Mouse (Mus musculus) retina, adult 2 months (tissue): ENCODE measurements around the gene Tph1.
A peak's percentile ranks its signal among the peaks of the same experiment; 100 is the strongest.

Experiments used
- DNase-seq: peaks from one replicate; pipeline ENCODE4 v3.0.0-alpha.2; 2012; ENCODE audit warnings: low read depth, low spot score

The Tph1 gene

DNA sequence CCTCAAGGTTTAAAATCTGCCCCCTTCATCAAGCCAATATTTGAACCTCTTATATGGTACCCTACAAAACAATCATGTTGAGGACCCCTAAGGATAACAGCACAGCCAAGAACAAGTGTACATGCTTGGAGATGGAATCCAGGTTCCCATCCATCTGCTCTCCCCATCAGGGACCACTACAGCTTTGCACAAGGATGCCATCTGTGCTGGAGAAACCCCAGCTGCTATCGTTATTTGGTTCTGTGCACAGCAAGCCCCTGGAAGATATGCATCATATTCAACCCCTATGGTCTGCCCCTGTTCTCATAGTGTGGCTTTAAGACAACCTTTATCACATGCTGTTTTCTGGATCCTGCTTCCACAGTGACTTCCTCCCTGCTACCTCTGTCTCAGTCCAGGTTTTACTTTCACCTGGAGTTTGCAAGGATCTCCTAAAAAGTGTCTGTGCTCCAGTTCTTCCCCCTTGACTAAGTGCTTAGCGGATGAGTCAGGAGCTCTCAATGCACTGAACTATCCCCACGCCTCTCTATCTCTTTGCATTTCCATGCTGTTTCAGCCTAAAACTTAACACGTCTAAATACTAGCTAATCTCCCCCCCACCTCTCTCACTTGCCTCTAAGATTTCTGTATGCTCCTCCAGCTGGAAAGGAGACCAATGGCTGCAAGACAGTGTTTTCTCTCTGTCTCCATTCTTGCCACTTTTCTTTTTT is 23.8 kb downstream of the Tph1 start:
- no peak for DNase-seq

DNA sequence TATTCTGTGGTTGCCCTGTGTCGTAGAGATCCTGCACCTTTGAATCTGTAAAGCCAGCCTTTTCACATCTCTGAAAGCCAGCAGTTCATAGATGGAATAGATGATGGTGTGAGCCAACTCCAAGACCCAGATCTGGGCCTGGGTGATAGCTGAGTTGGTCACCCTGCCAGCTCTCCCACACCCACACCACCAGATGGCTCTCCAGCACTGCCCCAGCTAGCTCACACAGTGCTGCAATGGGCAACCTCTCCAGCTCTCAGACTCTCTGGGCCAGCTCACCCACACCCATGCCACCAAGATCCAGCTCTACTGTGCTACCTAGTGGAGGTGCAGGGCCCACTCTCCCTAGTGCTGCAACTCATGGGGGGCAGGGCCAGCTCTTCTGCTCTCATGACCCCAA is 29.2 kb downstream of the Tph1 start:
- DNase-seq: no peak

DNA sequence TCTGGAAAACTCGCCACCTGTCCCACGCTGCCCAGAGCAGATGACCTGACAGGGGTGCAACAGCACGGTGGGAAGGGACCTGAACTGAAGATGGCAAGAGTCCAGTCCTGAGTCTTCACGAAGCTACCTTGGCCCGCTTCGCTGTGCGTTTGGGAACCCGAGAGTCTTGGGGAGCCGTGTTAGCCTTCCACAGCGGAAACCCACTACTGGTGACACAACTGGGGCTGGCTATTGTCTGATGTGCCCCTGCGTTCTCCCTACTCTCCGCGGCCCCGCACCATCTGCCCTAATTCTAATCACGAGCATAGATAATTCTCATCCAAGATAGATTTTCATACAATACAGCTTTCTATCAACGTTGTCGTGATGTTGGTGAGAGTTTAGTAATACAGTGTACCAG is 32.3 kb downstream of the Tph1 start:
- DNase-seq: no peak

DNA sequence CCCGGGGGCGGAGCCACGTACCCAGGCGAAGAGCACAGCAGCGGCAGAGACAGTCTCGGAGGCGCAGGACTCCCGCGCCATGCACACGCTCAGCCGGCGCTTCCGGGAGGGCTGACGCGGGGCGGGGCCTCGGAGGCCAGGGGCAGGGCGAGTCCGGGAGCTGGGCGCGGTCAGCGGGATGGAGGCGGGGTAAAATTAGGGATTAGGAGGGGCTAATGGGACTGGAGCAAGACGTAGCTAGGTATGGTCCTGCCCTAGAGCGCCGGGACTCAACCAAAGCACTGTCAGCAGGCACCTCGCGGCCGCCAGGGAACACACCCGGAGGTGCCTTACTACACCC is 32.7 kb downstream of the Tph1 start, which contains the start of gene Sergef:
TSS of gene Sergef (minus strand) at position 116 of the 340 bp plus-strand sequence.
- peak; percentile 76 for DNase-seq

DNA sequence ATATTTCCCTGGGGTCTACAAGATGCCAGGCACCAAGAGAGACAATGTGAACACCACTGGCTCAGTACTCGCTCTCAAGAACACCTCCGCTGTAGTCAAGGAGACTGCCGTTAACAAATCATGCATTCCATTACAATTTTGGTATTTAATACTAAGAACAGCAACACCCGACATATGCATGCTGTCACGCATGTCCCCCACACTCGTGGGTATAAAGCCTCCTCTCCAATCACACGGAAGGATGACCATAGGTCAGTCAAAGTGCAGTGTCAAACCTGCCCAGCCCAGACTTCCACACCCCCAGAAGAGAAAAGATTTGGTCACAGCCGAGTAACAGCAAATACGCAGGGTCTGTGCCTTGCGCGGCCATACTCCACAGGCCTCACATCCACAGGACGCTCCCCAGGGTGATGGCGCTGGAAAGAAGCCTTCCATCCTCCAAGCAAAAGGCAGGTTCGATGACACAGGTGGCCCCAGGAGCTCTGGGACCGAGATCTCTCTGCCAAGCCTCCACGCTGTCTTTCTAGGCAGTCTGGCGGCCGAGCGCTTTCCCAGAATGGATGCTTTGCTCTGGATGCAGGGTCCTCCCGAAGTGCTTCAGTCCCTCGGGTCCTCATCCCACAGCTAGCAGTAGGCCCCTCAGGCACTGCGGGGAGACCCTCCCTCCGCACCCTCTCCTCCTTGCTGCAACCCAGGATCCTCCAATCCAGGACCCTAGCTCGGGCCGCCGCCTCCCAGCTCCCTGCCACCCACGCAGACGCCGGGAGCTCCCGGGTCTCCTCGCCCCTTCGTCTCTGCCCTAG is 33.2 kb downstream of the Tph1 start:
- DNase-seq: no peak

DNA sequence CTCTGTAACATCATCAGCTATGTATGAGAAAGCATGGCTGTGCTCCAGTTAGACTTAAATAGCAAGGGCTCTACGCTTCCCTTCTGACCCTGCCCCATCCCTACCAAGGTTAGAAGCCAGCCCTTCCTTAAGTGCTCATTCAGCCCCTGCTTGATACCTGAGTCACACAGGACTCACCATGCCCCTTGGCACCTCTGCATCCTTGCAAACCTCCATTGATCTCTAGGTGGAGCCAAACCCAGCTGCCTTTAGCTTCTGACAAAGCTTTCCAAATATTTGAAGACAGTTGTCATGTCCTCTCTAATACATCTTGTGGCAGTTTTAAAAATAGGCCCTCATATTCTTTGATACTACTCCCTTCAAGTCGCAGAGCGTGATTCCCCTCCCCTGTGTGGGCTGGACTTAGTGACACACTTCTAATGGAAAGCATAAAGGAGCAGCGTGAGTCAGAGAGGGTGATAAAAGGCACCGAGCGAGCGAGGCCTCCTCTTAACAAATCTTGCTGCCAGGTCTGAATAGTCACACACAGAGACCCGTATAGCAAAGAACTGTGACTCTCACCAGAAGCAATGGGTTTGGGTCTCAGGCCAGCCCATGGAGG is 43.9 kb downstream of the Tph1 start:
- no peak for DNase-seq

DNA sequence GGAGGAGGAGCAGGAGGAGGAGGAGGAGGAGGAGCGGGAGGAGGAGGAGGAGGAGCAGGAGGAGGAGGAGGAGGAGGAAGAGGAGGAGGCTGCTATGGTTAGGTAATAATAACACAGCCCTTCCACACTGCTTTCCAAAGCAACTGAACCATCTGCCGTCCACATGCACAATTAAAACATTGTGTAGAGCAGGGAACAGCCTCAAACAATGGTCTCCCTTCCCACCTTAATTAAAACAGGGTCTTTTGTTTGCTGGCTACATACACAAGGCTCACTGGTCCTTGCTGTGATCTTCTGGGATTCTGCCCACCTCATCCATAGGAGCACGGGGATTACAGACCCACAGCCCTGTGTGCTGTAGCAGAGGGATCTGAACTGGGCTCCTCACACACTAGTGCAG is 48.4 kb downstream of the Tph1 start:
- no peak for DNase-seq

DNA sequence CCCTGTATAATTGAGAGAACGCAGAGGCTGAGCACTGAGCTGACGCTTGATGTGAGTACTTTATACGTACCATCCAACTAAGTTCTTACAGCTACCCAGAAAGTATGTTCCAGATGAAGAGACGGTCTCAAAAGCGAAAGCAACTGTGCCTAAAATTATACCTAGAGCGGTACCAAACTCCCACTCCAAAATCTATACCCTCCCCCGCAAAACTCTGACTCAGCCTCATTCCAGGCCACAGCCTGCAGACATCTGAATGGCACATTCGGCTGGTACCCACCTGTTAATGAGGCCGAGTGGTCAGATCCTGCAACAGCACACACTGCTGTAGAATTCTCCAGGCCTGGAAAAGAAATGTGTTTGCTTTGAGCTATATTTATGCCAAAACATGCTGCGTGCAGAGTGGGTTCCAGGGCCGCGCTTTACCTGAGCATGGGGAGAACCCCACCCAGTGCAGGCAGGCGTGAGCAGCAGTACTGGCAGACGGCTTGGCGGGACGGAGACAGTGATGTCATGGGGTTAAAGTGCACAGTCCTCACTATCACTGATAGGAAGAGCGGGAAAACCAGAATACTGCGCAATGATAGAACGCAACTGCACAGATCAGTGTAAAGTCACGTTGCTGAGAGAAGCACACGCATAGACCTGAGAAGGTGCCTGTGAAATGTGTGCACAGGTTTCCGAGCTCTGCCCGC is 53.8 kb downstream of the Tph1 start:
- DNase-seq: no peak

DNA sequence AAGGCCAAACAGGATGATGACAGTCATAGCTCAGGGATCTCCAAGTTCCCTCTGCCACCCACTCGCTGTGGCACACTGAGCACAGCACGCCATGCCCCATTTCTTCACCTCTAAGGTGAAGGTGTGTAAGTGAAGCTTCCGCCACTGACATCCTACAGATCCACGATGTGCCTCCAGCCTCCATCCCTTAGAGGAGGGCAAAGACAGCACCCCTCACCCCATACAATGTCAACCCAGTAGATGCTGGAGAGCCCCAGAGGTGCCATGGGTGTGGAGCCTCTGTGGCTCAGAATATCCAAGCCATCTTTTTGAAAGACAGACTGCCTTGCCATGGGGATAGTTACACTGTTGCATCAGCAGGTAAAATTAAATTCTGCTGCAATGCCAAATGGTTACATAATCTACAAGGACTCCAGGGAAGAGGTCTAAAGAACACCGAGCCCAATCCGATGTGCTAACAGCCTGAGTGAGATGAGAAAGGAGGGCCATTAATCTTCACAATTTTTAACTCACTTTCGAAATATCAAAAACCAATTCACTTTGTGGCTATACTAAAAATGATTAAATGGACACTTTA is 55.8 kb downstream of the Tph1 start:
- DNase-seq: no peak

DNA sequence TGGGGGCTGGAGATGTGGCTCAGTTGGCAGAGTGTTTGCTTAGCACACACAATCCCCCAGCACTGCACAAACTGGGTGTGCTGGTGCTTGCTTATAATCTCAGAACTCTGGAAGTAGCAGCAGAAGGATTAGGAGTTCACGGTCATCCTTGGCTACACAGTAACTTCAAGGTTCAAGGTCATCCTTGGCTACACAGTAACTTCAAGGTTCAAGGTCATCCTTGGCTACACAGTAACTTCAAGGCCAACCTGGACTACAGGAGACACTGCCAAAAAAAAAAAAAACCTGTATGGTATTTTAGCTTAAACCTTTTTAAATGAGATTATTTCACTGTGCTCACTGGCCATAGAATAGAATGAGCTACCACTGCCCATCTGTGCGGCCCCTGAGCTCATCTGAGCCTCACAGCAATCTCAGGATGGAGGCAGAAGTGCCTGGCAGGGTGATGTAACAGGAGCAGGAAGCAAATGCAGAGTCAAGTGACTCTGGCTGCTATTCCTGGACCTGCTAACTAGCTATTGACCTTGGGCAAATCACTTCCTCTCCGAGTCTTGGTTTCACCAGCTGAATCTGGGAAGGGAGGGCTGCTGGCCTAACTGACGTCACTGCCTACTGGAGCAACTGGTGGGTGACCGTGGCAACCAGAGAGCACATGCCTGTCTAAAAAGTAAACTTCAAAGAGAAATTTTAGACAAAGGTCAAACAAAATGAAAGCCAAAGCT is 56.9 kb downstream of the Tph1 start:
- DNase-seq: no peak

DNA sequence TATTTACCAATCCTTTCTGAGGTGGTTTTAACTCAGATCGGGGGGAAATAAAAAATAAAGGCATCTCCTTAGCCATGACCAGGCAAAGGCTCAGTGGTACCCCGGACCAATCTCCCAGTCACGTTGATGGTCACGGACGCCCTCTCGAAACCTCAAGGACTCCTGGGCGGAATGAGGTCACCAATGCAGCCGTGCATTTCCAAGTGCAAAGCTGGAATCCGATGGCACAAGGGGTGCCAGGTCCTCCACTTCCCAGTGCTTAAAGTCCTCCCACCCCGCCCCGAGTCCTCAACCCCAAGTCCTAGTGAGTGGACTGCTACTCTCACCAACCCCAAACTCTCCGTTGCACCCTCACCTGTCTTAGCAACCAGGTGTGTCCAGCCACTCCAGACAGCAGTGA is 58.1 kb downstream of the Tph1 start:
- no peak for DNase-seq

DNA sequence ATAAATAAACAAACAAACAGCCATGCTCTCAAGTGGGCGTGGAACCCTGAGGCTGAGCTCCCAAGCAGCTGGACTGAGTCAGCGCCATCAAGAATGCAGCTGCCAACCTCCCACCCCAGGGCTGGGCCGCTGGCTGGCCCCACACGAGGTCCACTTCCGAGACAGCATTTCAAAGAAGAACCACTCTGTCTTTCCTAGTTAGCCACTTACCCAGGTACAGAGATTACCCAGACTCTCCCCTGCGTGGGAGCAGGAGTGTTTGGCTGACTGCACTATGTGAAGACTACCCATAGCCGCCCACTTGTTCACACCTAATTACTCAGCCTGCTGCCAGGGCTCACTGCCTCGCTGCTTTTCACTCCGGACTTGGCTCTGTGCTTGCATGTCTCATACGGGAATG is 59.2 kb downstream of the Tph1 start:
- no peak for DNase-seq

DNA sequence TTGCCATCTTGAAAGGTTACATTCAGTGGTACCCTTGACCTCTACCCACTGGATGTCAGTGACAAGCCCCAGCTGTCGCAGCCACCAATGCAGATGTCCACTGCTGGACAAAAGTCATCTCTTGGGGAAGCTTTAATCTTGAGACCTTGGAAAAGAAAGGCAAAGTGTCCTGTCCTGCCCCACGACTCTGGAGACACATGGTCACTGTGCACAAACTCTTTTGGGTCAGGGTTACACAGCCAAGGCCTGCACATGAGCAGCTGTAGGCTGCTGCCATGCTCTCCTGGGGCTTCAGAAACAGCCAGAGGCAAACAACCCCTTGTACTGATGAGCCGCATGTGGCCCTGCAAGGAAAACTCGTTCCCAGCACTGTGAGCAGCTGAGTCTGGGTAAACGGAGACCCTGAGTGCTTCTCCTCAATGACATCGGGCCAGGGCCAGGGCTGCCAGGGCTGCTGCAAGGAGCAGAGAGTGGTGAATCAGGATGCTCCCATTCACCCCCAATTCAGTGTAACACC is 59.9 kb downstream of the Tph1 start:
- DNase-seq: no peak

DNA sequence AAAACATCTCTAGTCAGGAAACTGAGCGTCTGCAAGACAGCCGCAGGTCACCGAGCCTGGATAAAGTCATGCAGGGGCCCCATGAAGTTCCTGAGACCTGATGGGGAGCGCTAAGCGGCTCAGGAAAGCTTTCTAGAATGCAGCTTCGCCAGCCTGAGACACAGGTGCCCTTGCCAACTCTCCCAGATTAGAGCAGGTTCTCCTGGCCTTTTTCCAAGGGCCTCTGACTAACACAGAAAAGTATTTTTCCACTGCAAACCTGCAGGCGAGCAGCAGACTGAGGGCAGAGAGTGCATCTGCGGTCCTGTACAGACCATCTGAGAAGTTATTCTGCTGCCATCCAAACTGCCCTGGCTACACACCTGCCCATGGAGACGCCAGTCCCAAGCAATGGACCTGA is 60.4 kb downstream of the Tph1 start:
- DNase-seq: no peak

DNA sequence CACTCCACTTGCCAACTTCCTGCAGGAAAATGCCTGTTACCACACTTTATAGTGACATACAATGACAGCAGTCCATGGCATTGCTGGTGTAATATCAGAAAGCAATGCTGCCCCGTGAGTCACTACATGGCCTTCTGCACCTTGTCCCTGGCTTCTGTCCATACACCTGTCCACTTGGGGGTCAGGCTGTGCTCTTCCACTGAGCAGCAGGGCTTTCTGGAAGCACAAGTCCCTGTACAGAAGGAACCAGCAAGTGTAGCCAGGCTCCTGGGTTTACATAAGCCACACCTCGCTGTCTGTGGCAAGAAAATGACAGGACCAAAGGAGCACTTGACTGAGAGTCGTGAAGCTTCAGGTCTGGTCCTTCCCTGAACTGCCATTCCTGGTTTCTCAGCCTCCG is 63.0 kb downstream of the Tph1 start:
- DNase-seq: no peak

DNA sequence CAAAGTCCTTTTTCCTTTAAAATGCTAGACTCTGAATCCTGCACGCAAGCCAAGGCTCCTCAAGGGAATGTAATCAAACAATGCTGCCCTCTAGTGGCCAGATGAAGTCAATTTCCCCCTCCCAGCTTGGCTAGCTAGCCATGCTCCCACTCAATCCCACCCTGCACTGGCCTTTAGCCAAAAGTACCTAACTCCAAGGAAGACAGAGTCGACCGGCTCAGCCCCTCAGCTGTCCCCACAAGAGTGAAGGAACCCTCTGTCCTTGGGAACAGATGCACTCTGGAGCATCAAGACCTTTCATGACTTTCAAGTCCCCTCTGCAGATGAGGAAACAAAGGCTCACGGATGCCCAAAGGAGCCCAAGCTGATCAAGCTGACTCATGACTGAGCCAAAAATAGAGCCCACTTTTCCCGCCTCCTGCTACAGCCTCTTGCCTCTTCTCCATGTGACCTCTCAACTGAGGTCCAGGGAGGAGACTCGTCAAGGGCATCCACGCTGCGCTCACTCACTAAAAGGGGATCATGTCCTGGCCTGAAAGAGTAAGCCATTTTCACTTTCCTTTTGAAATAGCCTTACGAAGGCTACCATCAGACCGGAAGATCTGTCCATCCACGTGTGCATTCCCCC is 64.8 kb downstream of the Tph1 start:
- peak; percentile 57 for DNase-seq

DNA sequence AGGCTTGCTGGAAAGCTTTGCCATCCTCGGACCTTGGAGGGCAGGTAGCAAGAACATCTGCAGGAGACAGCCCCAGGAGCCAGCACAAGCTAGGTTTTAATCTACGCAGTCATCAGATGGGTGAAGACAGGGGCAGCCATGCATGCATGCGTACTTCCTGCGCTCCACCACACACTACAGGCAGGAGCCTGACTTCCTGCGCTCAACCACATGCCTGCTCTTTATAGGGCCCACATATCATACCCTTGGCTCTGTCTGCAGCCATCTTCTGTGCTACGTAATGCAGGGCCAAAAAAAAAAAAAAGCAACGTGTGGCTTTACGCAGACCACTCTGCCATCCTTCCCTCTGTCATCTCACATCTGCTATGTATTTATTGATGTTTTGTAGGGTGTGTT is 65.3 kb downstream of the Tph1 start:
- DNase-seq: no peak

DNA sequence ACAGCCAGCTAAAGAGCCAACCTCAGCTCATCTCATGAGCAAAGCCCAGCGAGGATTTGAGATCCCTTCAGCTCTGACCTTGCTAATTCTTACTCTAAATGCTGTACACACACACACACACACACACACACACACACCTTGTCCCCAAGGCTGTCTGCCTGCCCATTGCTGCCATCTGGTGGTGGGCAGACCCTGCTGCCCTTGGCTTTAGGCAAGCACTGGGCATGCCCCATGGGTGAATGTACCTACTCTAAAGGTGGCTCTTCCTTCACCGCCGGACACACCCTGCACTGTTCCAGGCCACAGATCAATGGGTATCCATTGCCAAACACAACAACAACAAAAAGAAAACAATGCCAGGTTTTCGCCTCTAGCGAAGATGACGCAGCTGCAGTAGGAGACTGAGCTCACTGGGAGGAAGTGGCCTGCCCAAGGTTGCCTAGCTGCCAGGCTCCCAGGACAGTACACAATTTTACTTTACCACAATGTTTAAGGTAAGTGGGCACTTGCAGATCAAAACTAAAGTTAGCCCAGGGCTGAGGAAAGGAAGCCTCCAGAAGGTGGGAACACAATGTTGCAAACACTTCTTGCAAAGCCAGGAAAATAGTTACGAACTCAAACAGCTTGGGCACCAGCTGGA is 65.8 kb downstream of the Tph1 start:
- peak; percentile 76 for DNase-seq

DNA sequence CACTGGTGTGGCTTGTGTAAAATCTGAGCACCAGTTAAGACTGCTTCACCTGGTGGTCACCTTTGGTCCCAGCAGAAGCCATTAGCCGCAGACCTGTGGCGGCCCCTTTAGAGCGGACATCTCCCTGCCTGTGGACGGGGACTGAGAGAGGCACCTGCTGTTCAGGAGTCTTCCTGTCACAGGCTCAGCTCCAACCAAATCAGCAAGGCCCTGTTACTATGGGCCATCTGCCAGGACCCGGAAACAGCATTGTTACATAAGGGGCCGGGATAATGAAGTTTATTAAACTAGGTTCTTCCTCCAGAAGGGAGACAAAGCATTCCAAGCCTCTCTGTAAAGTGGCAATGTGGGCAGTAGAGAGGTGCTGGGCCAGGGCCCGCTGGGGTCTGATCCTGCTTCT is 69.3 kb downstream of the Tph1 start:
- DNase-seq: no peak

DNA sequence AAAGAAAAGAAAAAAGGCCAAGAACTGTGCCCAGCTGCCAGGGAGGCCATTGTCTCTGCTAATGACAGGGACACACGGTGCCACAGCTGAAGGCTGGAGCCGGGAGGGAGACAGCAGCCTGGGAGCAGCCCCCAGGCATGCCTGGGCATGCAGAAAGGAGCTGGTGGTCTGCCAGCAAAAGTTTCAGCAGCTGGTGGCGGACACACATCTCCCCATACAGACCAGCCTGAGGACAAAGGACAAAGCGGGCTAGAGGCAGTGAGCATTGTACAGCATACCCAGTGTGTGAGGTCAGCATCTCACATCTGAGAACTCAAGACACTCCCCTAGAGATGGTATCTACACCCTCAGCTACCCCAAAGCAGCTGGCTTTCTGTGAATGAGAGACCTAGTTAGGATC is 70.3 kb downstream of the Tph1 start:
- DNase-seq: no peak
